Mouse (Mus musculus): ENCODE data around the gene Gm11146.

Gm11146 gene

DNA sequence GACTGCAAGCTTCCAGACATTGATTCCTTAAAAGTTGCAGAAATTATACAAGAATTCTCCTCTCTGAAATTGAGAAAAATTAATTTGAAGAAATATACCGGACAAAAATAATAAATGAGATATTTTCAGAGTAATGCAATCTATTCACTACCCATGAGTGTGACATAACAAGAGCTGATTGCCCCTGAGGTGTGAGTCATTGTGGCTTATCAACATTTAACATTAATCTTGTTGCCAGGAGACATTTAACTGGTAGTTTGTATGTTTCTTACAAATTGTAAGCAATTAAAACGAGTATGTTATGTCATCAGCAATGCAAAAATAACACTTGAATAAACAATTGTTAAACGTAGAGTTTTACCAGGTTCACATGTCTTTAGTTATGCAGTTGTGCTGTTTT, 33.5 kb downstream of the Gm11146 start:
- POLR2A ChIA-PET: no interaction called here
- CTCF ChIA-PET: no interaction called here

DNA sequence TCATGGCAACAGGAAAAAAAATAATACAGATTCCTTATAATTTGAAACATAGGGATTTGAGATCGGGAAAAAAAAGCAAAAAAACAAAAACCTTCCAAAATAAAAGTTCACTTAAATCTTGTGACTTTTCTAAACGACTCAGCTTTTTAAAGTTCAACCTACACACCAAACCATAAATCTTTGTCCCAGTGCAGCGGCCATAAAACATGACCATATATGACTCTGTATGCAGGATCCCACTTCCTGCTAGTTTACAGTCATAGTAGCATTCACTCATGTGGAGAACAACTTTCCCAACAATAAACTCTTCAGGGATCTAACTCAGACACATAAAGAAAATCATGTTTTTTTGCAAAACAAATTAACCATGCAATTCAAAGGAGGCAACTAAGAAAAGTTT, 39.0 kb downstream of the Gm11146 start:
- ChIA-PET POLR2A (no interaction called here), CTCF (no interaction called here)

DNA sequence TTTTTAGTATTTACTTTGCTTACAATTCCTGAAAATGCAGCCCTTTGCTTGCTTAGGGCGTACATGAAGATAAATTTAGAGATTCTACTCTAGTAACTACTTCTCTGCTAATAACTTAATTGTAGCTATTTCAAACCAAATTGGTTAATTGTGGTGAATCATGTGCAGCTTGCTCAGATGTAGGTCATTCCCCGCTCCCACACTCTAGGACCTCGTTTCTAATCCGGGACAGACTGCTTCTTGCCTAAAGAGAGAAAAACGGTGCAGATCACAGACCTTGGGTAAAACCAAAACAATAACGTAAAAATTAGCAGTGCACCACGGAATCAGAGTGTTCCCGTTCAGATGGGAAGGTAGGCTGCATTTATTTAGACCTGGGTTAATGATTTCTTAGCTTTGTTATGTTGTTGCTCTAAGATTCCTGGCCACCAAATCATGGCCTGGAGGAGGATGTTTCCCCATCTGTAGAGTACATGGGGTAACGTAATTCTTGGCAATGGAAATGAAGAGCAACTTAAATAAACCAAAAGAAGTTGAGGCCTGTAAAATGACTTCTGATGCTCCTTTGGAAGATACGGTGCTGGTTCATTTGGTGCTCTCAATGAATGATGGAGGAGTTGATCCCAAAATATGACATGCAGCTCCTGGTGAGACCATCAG, 45.3 kb downstream of the Gm11146 start:
- ChIA-PET POLR2A (no interaction called here), CTCF (interaction anchor here in 1 of 4 experiments (0.6 kb wide), 1 partner anchor 536 kb away, joined by 3 read pairs; no protein-coding TSS in a partner anchor)

DNA sequence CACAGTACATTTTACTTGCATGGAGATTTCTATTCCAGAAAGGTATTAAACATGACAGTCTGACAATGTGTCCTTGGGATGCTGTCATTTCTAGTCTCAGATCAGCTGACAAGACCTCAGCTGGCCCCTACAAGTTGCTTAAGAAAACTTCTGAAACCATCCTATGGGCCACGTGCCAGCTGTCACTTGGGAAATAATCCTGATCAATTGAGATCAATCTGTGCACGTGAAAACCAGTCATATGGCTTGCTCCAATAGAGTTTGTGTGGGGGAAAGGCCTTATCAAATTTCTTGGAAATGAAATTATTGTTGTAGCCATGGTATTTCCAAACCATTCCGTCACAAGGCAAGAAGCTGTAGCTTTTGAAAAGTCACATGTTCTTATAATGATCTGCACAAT, 50.8 kb downstream of the Gm11146 start:
- ChIA-PET CTCF (no interaction called here), POLR2A (no interaction called here)
